Mouse (Mus musculus): Measurements from ENCODE around the gene Npy4r. TPM values are rescaled to one million over a fixed set of nuclear protein-coding genes. Genes with fewer than 3 reads are reported as not detected.

The Npy4r gene
- polyA plus RNA-seq, 1 experiment = 0.34 TPM

DNA sequence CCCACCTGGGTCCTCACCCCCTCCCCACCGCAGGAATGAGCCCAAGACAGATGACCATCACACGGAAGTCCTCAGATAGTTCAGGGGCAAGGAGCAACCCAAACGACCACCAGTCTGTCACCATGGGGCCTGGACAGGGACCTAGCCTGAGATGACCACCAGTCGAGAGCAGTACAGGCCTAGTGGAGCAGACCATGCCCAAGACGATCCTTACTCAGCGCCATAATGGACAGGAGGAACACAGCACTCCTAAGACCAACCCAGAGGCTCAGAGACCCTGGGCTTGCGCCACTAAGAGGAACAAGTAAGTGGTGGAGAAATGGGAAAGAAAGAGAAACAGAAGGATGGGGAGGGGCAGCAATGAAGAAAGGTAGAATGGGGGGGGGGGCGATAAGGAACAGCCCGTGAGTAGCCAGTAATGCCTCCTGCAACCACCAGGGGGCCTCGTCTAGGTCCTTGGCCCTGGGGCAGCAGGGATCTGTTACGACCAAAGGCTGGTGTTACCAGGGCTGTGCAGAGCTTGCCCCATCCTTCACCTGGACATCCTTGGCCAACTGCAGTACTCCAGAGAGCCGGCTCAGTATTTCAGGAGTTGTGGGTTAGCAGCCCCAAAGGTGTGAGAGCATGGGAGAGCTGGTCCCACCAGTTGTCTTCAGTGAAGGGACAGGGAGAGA, 45.8 kb downstream of the Npy4r start:
- Histone ChIP-seq H3ac (ENCODE audit: control insufficient read depth, insufficient read length) (no peak overlapping the region), H3K4me3 (no peak overlapping the region), H3K79me2 (ENCODE audit: control insufficient read depth, insufficient read depth) (no peaks in the 10 kb centered on the region), H3K27me3 (ENCODE audit: control insufficient read depth, insufficient read depth, insufficient read length) (no peaks in the 10 kb centered on the region), H3K36me3 (ENCODE audit: control insufficient read depth, insufficient read depth) (no peaks in the 10 kb centered on the region), H3K4me2 (ENCODE audit: low read depth) (no peak overlapping the region)
- TF ChIP-seq USF1 (IDR thresholded peaks at IDR 0.05; ENCODE audit: low read depth) (no peak), MYOD1 (IDR thresholded peaks at IDR 0.05; ENCODE audit: control insufficient read depth in 1 of 3, insufficient read length in 2 of 3, low read depth in 2 of 3) (no peak), MAX (IDR thresholded peaks at IDR 0.05; ENCODE audit: low read depth) (no peak), POLR2A (IDR thresholded peaks at IDR 0.05; ENCODE audit: insufficient read length, low read depth) (no peak), E2F4 (IDR thresholded peaks at IDR 0.05; ENCODE audit: insufficient read depth) (no peak), REST (IDR thresholded peaks at IDR 0.05; ENCODE audit: insufficient read depth, insufficient read length) (no peak), SRF (IDR thresholded peaks at IDR 0.05; ENCODE audit: control insufficient read depth, insufficient read length, low read depth) (no peak), TCF12 (IDR thresholded peaks at IDR 0.05; ENCODE audit: insufficient read depth, poor library complexity, severe bottlenecking) (no peak), MYOG (IDR thresholded peaks at IDR 0.05; ENCODE audit: control insufficient read depth in 1 of 3, insufficient read depth in 1 of 3, insufficient read length in 2 of 3, low read depth in 2 of 3) (no peak), CEBPB (IDR thresholded peaks at IDR 0.05; ENCODE audit: insufficient read depth, poor library complexity, severe bottlenecking) (no peak), TCF3 (IDR thresholded peaks at IDR 0.05; ENCODE audit: insufficient read length, low read depth) (no peak), POLR2AphosphoS2 (IDR thresholded peaks at IDR 0.05; ENCODE audit: insufficient read length, low read depth) (no peak)

- no peak for TF ChIP-seq MYOD1 (IDR thresholded peaks at IDR 0.05; ENCODE audit: control insufficient read depth in 1 of 3, insufficient read length in 2 of 3, low read depth in 2 of 3)
- TF ChIP-seq MAX (IDR thresholded peaks at IDR 0.05; ENCODE audit: low read depth) = no peak
- TF ChIP-seq TCF12 (IDR thresholded peaks at IDR 0.05; ENCODE audit: insufficient read depth, poor library complexity, severe bottlenecking) = no peak
- TF ChIP-seq E2F4 (IDR thresholded peaks at IDR 0.05; ENCODE audit: insufficient read depth) = no peak
- no peak for TF ChIP-seq TCF3 (IDR thresholded peaks at IDR 0.05; ENCODE audit: insufficient read length, low read depth)
- TF ChIP-seq REST (IDR thresholded peaks at IDR 0.05; ENCODE audit: insufficient read depth, insufficient read length) = no peak
- TF ChIP-seq POLR2AphosphoS2 (IDR thresholded peaks at IDR 0.05; ENCODE audit: insufficient read length, low read depth) = no peak
- TF ChIP-seq MYOG (IDR thresholded peaks at IDR 0.05; ENCODE audit: control insufficient read depth in 1 of 3, insufficient read depth in 1 of 3, insufficient read length in 2 of 3, low read depth in 2 of 3) = no peak
- TF ChIP-seq CEBPB (IDR thresholded peaks at IDR 0.05; ENCODE audit: insufficient read depth, poor library complexity, severe bottlenecking) = no peak
- no peak for TF ChIP-seq POLR2A (IDR thresholded peaks at IDR 0.05; ENCODE audit: insufficient read length, low read depth)
- TF ChIP-seq USF1 (IDR thresholded peaks at IDR 0.05; ENCODE audit: low read depth) = no peak
- H3ac ChIP-seq (ENCODE audit: control insufficient read depth, insufficient read length) = no peak overlapping the region
- H3K27me3 ChIP-seq (ENCODE audit: control insufficient read depth, insufficient read depth, insufficient read length) = no peaks in the 10 kb centered on the region
Observed at GRCm38 (mm10) chr14:34104892-34105291, 47.4 kb downstream of the Npy4r start.

DNA sequence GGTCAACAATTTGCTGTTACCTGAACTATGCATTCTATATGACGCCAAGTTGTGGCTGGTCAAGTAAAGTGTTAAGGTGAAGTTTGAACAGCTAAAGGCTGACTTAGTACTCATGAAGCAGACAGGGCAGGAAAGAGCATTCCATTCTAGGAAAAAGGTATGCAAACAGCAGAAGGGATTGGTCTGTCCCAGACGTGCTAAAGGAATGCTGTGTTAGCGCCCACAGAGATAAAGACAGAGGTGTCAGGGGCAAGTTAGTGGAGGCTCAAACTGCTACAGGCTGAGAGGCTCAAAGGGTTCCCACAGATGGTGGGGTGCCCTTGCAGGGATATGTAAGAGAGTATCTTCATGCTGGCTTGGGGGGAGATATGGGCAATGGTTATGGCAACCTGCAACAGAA, 48.4 kb downstream of the Npy4r start:
- Histone ChIP-seq H3K36me3 (ENCODE audit: control insufficient read depth, insufficient read depth) (no peaks in the 10 kb centered on the region), H3K79me2 (ENCODE audit: control insufficient read depth, insufficient read depth) (no peaks in the 10 kb centered on the region), H3ac (ENCODE audit: control insufficient read depth, insufficient read length) (no peak overlapping the region), H3K27me3 (ENCODE audit: control insufficient read depth, insufficient read depth, insufficient read length) (no peaks in the 10 kb centered on the region), H3K4me2 (ENCODE audit: low read depth) (no peak overlapping the region), H3K4me3 (no peak overlapping the region)
- TF ChIP-seq CEBPB (IDR thresholded peaks at IDR 0.05; ENCODE audit: insufficient read depth, poor library complexity, severe bottlenecking) = no peak

More at GRCm38 (mm10) chr14:34104892-34105291, 47.4 kb downstream of the Npy4r start:
- no peak overlapping the region for H3K4me3 ChIP-seq
- H3K79me2 ChIP-seq (ENCODE audit: control insufficient read depth, insufficient read depth) = no peaks in the 10 kb centered on the region
- H3K36me3 ChIP-seq (ENCODE audit: control insufficient read depth, insufficient read depth) = no peaks in the 10 kb centered on the region
- no peak overlapping the region for H3K4me2 ChIP-seq (ENCODE audit: low read depth)

DNA sequence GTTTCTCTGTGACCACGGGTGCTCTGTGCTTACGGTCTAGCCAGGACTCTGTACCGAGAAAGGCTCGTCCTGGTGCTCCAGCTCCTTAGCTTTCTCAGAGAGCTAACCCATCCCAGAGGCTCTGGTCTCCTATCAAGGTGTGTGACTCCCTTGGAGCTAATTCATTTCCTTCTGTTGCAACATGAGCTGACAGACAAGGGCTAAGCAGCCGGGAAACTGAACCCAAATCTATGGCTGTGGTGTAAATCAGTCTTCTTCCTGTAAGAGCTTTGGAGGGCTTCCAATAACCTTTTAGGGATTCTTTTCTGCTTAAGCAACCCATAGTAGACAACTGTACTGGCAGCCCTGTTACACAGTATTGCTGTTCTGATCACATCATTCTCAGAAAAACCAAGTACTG, 49.7 kb downstream of the Npy4r start, which contains the start of gene A630023A22Rik:
Gene A630023A22Rik, minus strand, starts transcription at position 154 of the 400 bp plus-strand sequence.
- TF ChIP-seq CEBPB (IDR thresholded peaks at IDR 0.05; ENCODE audit: insufficient read depth, poor library complexity, severe bottlenecking) (peak; percentile 68; the same call in 1 of the 2 replicates), MYOG (IDR thresholded peaks at IDR 0.05; ENCODE audit: control insufficient read depth in 1 of 3, insufficient read depth in 1 of 3, insufficient read length in 2 of 3, low read depth in 2 of 3) (no peak)
- Histone ChIP-seq H3K4me3 (no peak within 1 kb of the TSS), H3K4me2 (ENCODE audit: low read depth) (peak within 1 kb of the TSS; percentile 20), H3K27me3 (ENCODE audit: control insufficient read depth, insufficient read depth, insufficient read length) (no peaks in the 10 kb centered on the region), H3K36me3 (ENCODE audit: control insufficient read depth, insufficient read depth) (no peaks in the 10 kb centered on the region), H3ac (ENCODE audit: control insufficient read depth, insufficient read length) (no peak within 1 kb of the TSS), H3K79me2 (ENCODE audit: control insufficient read depth, insufficient read depth) (no peaks in the 10 kb centered on the region)

DNA sequence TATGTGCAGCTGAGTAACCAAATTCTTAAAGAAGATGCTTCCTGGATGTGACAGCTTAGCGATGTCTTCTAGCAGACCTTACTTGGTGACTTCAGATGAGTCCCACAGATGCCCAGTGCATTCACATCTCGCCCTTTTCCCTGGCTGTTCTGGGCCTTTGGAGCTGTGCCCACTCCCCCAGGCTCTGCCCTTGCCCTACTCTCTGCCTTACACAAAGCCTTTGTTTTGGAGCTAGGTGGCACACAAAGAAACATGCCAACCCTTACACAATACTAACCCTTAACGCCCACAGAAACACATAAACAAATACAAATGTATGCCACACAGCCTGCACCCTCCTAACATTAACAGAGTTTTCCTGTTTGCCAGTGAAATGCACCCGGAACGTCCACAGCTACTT, 56.1 kb downstream of the Npy4r start:
- Histone ChIP-seq H3K27me3 (ENCODE audit: control insufficient read depth, insufficient read depth, insufficient read length) (no peaks in the 10 kb centered on the region), H3K4me2 (ENCODE audit: low read depth) (no peak overlapping the region), H3K4me3 (no peak overlapping the region), H3K36me3 (ENCODE audit: control insufficient read depth, insufficient read depth) (no peaks in the 10 kb centered on the region), H3K79me2 (ENCODE audit: control insufficient read depth, insufficient read depth) (no peaks in the 10 kb centered on the region), H3ac (ENCODE audit: control insufficient read depth, insufficient read length) (no peak overlapping the region)
- TF ChIP-seq REST (IDR thresholded peaks at IDR 0.05; ENCODE audit: insufficient read depth, insufficient read length) (no peak), MAX (IDR thresholded peaks at IDR 0.05; ENCODE audit: low read depth) (no peak), SRF (IDR thresholded peaks at IDR 0.05; ENCODE audit: control insufficient read depth, insufficient read length, low read depth) (no peak), TCF12 (IDR thresholded peaks at IDR 0.05; ENCODE audit: insufficient read depth, poor library complexity, severe bottlenecking) (no peak), POLR2AphosphoS2 (IDR thresholded peaks at IDR 0.05; ENCODE audit: insufficient read length, low read depth) (no peak), POLR2A (IDR thresholded peaks at IDR 0.05; ENCODE audit: insufficient read length, low read depth) (no peak), CEBPB (IDR thresholded peaks at IDR 0.05; ENCODE audit: insufficient read depth, poor library complexity, severe bottlenecking) (no peak), E2F4 (IDR thresholded peaks at IDR 0.05; ENCODE audit: insufficient read depth) (no peak), USF1 (IDR thresholded peaks at IDR 0.05; ENCODE audit: low read depth) (no peak), TCF3 (IDR thresholded peaks at IDR 0.05; ENCODE audit: insufficient read length, low read depth) (no peak), MYOG (IDR thresholded peaks at IDR 0.05; ENCODE audit: control insufficient read depth in 1 of 3, insufficient read depth in 1 of 3, insufficient read length in 2 of 3, low read depth in 2 of 3) (no peak), MYOD1 (IDR thresholded peaks at IDR 0.05; ENCODE audit: control insufficient read depth in 1 of 3, insufficient read length in 2 of 3, low read depth in 2 of 3) (no peak)

Other genes with a start within 250 kb of the Npy4r start
- gene Gdf10, start 228.9 kb downstream of the Npy4r start, polyA plus RNA-seq (2012; fragmentation: generic; extraction: Trizol) = not detected
- not detected for gene Gdf2, start 211.4 kb downstream of the Npy4r start, polyA plus RNA-seq (2012; fragmentation: generic; extraction: Trizol)
- gene Rbp3, start 198.5 kb downstream of the Npy4r start, polyA plus RNA-seq (2012; fragmentation: generic; extraction: Trizol) = 0.02 TPM
- gene Zfp488, start 173.7 kb downstream of the Npy4r start, polyA plus RNA-seq (2012; fragmentation: generic; extraction: Trizol) = not detected
- gene Gm30083, start 137.3 kb downstream of the Npy4r start, polyA plus RNA-seq (2012; fragmentation: generic; extraction: Trizol) = 0.19 TPM
- 0.04 TPM for gene Gm5460, start 135.7 kb downstream of the Npy4r start, polyA plus RNA-seq (2012; fragmentation: generic; extraction: Trizol)
- 0.06 TPM for gene Antxrl, start 99.8 kb downstream of the Npy4r start, polyA plus RNA-seq (2012; fragmentation: generic; extraction: Trizol)
- gene Anxa8, start 66.5 kb downstream of the Npy4r start, polyA plus RNA-seq (2012; fragmentation: generic; extraction: Trizol) = 85.0 TPM
- gene A630023A22Rik, start 49.7 kb downstream of the Npy4r start, polyA plus RNA-seq (2012; fragmentation: generic; extraction: Trizol) = 1.0 TPM
- gene Gprin2, start 49.2 kb upstream of the Npy4r start, polyA plus RNA-seq (2012; fragmentation: generic; extraction: Trizol) = 0.01 TPM
- not detected for gene Syt15, start 67.1 kb upstream of the Npy4r start, polyA plus RNA-seq (2012; fragmentation: generic; extraction: Trizol)
- gene Shld2, start 158.0 kb upstream of the Npy4r start, polyA plus RNA-seq (2012; fragmentation: generic; extraction: Trizol) = 2.6 TPM
- gene Glud1, start 158.2 kb upstream of the Npy4r start, polyA plus RNA-seq (2012; fragmentation: generic; extraction: Trizol) = 95.8 TPM
- gene Fam25c, start 202.9 kb upstream of the Npy4r start, polyA plus RNA-seq (2012; fragmentation: generic; extraction: Trizol) = not detected
- 1.3 TPM for gene Sncg, start 222.3 kb upstream of the Npy4r start, polyA plus RNA-seq (2012; fragmentation: generic; extraction: Trizol)
- gene Mmrn2, start 223.0 kb upstream of the Npy4r start, polyA plus RNA-seq (2012; fragmentation: generic; extraction: Trizol) = 0.02 TPM

All from myocyte (in vitro differentiated cells).